Mouse (Mus musculus) cerebellum, adult 2 months (tissue): ENCODE measurements around the gene Klk1b5.

Experiments used
- CTCF ChIP-seq: fragments of 200-500 bp; IDR thresholded peaks from 2 replicates; pipeline ENCODE4 v1.5.1; 2011; ENCODE audit warnings: low read depth, mild to moderate bottlenecking, control low read depth, low read length, moderate library complexity, borderline replicate concordance; ENCODE audit not compliant: insufficient read depth
- POLR2A ChIP-seq: fragments of 200-500 bp; IDR thresholded peaks from 2 replicates; pipeline ENCODE4 v1.6.1; 2011; ENCODE audit warnings: low read length, control low read depth, borderline replicate concordance; ENCODE audit not compliant: insufficient read depth

- TF ChIP-seq POLR2A, result peak; percentile 5; the same call in 1 of the 2 replicates
- TF ChIP-seq CTCF, result peak; percentile 98
These were observed 47.3 kb downstream of the Klk1b5 start for GRCm38 (mm10) chr7:44262791-44263643.
